Mouse (Mus musculus): ENCODE measurements around the gene Adam26b. TPM values are rescaled to one million over a fixed set of nuclear protein-coding genes. Genes with fewer than 3 reads are reported as not detected.
"Not testable (repeated sequence)": the region's sequence is repeated elsewhere in the genome, so short reads cannot be mapped to it uniquely, and the experiment has no call there.

The Adam26b gene
- not detected for total RNA-seq (2021)
- long read RNA-seq, experiment 1, result 0 reads
- long read RNA-seq, experiment 2, result 0 reads

- not testable (repeated sequence) for DNase-seq
Observed at GRCm38 (mm10) chr8:43528006-43528405, at the start of gene Adam26b. TSS of gene Adam26b (minus strand) at chr8:43528106.

GRCm38 (mm10) chr8:43576607-43577006 is 48.7 kb upstream of the Adam26b start, which contains the start of gene Adam26a:
TSS of gene Adam26a (minus strand) at chr8:43576707.
- not testable (repeated sequence) for DNase-seq

Other genes starting within 250 kb of the Adam26b start
- not detected for gene Zfp42, start 221.1 kb downstream of the Adam26b start, total RNA-seq (2021)
- not detected for gene Adam26a, start 48.6 kb upstream of the Adam26b start, total RNA-seq (2021)
- not detected for gene Gm5346, start 99.2 kb upstream of the Adam26b start, total RNA-seq (2021)
- gene Adam34, start 181.9 kb upstream of the Adam26b start, total RNA-seq (2021), result not detected

Data from heart, adult 18-20 months (tissue).